Mouse (Mus musculus) MEL (cell line): ENCODE measurements around the gene Ccnc. TPM values are rescaled to one million over a fixed set of nuclear protein-coding genes. Genes with fewer than 3 reads are reported as not detected.

Experiments used
- DNase-seq: peaks from one replicate; pipeline ENCODE4 v3.0.0; 2011; ENCODE audit warnings: low read depth, low spot score
- H3K27ac ChIP-seq: 2 replicates; pipeline ENCODE4 v1.5.1; 2012; ENCODE audit warnings: low read depth, mild to moderate bottlenecking, control low read depth, low read length, moderate library complexity; ENCODE audit not compliant: control insufficient read depth
- H3K27me3 ChIP-seq, 2 experiments: fragments of 150-350 bp in 1 of 2; sonication (generic) in 1 of 2; 2 replicates each; pipeline ENCODE4 v1.6.1; 2012; ENCODE audit warnings: low read length in 2 of 2, mild to moderate bottlenecking in 2 of 2, improper control_type of control experiment in 1 of 2, moderate library complexity in 1 of 2; ENCODE audit not compliant: insufficient read depth in 2 of 2, control insufficient read depth in 1 of 2
- H3K36me3 ChIP-seq, 2 experiments: 2 replicates each; pipeline ENCODE4 v1.6.1; 2012 to 2014; ENCODE audit warnings: low read length in 2 of 2, improper control_type of control experiment in 1 of 2, inconsistent platforms in 1 of 2, mild to moderate bottlenecking in 1 of 2; ENCODE audit not compliant: insufficient read depth in 2 of 2, control insufficient read depth in 1 of 2
- H3K4me1 ChIP-seq, 2 experiments: fragments of 150-350 bp in 1 of 2; sonication (generic) in 1 of 2; 2 replicates each; pipeline ENCODE4 v1.6.1; 2012; ENCODE audit warnings: low read length in 2 of 2, improper control_type of control experiment in 1 of 2, mild to moderate bottlenecking in 1 of 2; ENCODE audit not compliant: insufficient read depth in 2 of 2, control insufficient read depth in 1 of 2
- H3K4me3 ChIP-seq, 2 experiments: fragments of 150-350 bp in 1 of 2; sonication (generic) in 1 of 2; 2 replicates each; pipeline ENCODE4 v1.5.1; 2012; ENCODE audit warnings: low read depth in 2 of 2, low read length in 2 of 2, mild to moderate bottlenecking in 2 of 2, moderate library complexity in 2 of 2, control low read depth in 1 of 2, improper control_type of control experiment in 1 of 2; ENCODE audit not compliant: control insufficient read depth in 1 of 2, insufficient read depth in 1 of 2
- H3K79me2 ChIP-seq: 2 replicates; pipeline ENCODE4 v1.6.1; 2012; ENCODE audit warnings: mild to moderate bottlenecking, low read length, moderate library complexity; ENCODE audit not compliant: control insufficient read depth, poor library complexity, insufficient read depth
- H3K9ac ChIP-seq: 2 replicates; pipeline ENCODE4 v1.6.1; 2012; ENCODE audit warnings: low read depth, mild to moderate bottlenecking, control low read depth, low read length, moderate library complexity; ENCODE audit not compliant: control insufficient read depth, poor library complexity, severe bottlenecking
- H3K9me3 ChIP-seq: fragments of 150-350 bp; sonication (generic); replicated peaks from 2 replicates; pipeline ENCODE4 v1.6.1; 2012; ENCODE audit warnings: mild to moderate bottlenecking, low read length, improper control_type of control experiment, moderate library complexity; ENCODE audit not compliant: insufficient read depth
- CHD2 ChIP-seq: IDR thresholded peaks from 2 replicates; pipeline ENCODE4 v1.6.1; 2011; ENCODE audit warnings: low read length, improper control_type of control experiment
- ELF1 ChIP-seq: IDR thresholded peaks from 2 replicates; pipeline ENCODE4 v1.6.1; 2014; ENCODE audit warnings: low read depth, mild to moderate bottlenecking, inconsistent platforms, low read length, improper control_type of control experiment, moderate library complexity
- ETS1 ChIP-seq: IDR thresholded peaks from 2 replicates; pipeline ENCODE4 v1.6.1; 2012; ENCODE audit warnings: low read depth, mild to moderate bottlenecking, inconsistent platforms, low read length, improper control_type of control experiment, moderate library complexity
- GABPA ChIP-seq: IDR thresholded peaks from 2 replicates; pipeline ENCODE4 v1.6.1; 2012; ENCODE audit warnings: low read depth, mild to moderate bottlenecking, inconsistent platforms, low read length, improper control_type of control experiment, moderate library complexity
- HCFC1 ChIP-seq: IDR thresholded peaks from 2 replicates; pipeline ENCODE4 v1.6.1; 2012; ENCODE audit warnings: low read depth, mild to moderate bottlenecking, inconsistent platforms, low read length, improper control_type of control experiment, moderate library complexity
- JUND ChIP-seq: IDR thresholded peaks from 2 replicates; pipeline ENCODE4 v1.6.1; 2011; ENCODE audit warnings: low read depth, mild to moderate bottlenecking, improper control_type of control experiment, low read length
- MAFK ChIP-seq: IDR thresholded peaks from 2 replicates; pipeline ENCODE4 v1.6.1; 2011; ENCODE audit warnings: low read depth, mild to moderate bottlenecking, low read length, improper control_type of control experiment, borderline replicate concordance
- MAX ChIP-seq: IDR thresholded peaks from 2 replicates; pipeline ENCODE4 v1.6.1; 2011; ENCODE audit warnings: low read length, improper control_type of control experiment
- MAZ ChIP-seq: IDR thresholded peaks from 2 replicates; pipeline ENCODE4 v1.6.1; 2012; ENCODE audit warnings: low read depth, mild to moderate bottlenecking, inconsistent platforms, low read length, improper control_type of control experiment
- MEF2A ChIP-seq: IDR thresholded peaks from 2 replicates; pipeline ENCODE4 v1.6.1; 2014; ENCODE audit warnings: low read depth, mild to moderate bottlenecking, inconsistent platforms, low read length, improper control_type of control experiment; ENCODE audit not compliant: poor library complexity, insufficient replicate concordance, severe bottlenecking; ENCODE audit errors: extremely low read depth
- MXI1 ChIP-seq: IDR thresholded peaks from 2 replicates; pipeline ENCODE4 v1.6.1; 2011; ENCODE audit warnings: mild to moderate bottlenecking, low read depth, low read length, improper control_type of control experiment
- MYB ChIP-seq: IDR thresholded peaks from 2 replicates; pipeline ENCODE4 v1.6.1; 2011; ENCODE audit warnings: mild to moderate bottlenecking, low read depth, low read length, improper control_type of control experiment
- MYC ChIP-seq: IDR thresholded peaks from 2 replicates; pipeline ENCODE4 v1.6.1; 2011; ENCODE audit warnings: low read depth, mild to moderate bottlenecking, low read length, improper control_type of control experiment, moderate library complexity
- NELFE ChIP-seq: IDR thresholded peaks from 2 replicates; pipeline ENCODE4 v1.6.1; 2011; ENCODE audit warnings: low read depth, low read length, improper control_type of control experiment
- POLR2A ChIP-seq, 2 experiments: IDR thresholded peaks; 2 replicates each; pipeline ENCODE4 v1.6.1; 2011 to 2012; ENCODE audit warnings: low read length in 2 of 2, mild to moderate bottlenecking in 2 of 2, control low read depth in 1 of 2, improper control_type of control experiment in 1 of 2, low read depth in 1 of 2, moderate library complexity in 1 of 2; ENCODE audit not compliant: control insufficient read depth in 1 of 2, insufficient read depth in 1 of 2, poor library complexity in 1 of 2
- POLR2AphosphoS2 ChIP-seq: IDR thresholded peaks from 2 replicates; pipeline ENCODE4 v1.6.1; 2011; ENCODE audit warnings: low read length, improper control_type of control experiment
- POLR2AphosphoS5 ChIP-seq: IDR thresholded peaks from 2 replicates; pipeline ENCODE4 v1.6.1; 2012; ENCODE audit warnings: low read depth, borderline replicate concordance, mild to moderate bottlenecking, inconsistent platforms, low read length, moderate library complexity, mixed read lengths
- RAD21 ChIP-seq: IDR thresholded peaks from 2 replicates; pipeline ENCODE4 v1.6.1; 2011; ENCODE audit warnings: mild to moderate bottlenecking, low read depth, low read length, improper control_type of control experiment
- RCOR1 ChIP-seq: IDR thresholded peaks from 2 replicates; pipeline ENCODE4 v1.6.1; 2012; ENCODE audit warnings: low read depth, mild to moderate bottlenecking, inconsistent platforms, low read length, improper control_type of control experiment
- SIN3A ChIP-seq: IDR thresholded peaks from 2 replicates; pipeline ENCODE4 v1.6.1; 2012; ENCODE audit warnings: low read length, improper control_type of control experiment, inconsistent platforms
- SMC3 ChIP-seq: IDR thresholded peaks from 2 replicates; pipeline ENCODE4 v1.6.1; 2011; ENCODE audit warnings: low read depth, low read length, improper control_type of control experiment
- TAL1 ChIP-seq: IDR thresholded peaks from 2 replicates; pipeline ENCODE4 v1.6.1; 2012; ENCODE audit warnings: mild to moderate bottlenecking, inconsistent platforms, low read length, moderate library complexity, mixed read lengths
- TBP ChIP-seq: IDR thresholded peaks from 2 replicates; pipeline ENCODE4 v1.8.0; 2011; ENCODE audit warnings: low read depth, low read length, improper control_type of control experiment
- UBTF ChIP-seq: IDR thresholded peaks from 2 replicates; pipeline ENCODE4 v1.6.1; 2012; ENCODE audit warnings: low read depth, mild to moderate bottlenecking, inconsistent platforms, low read length, improper control_type of control experiment, moderate library complexity, borderline replicate concordance; ENCODE audit not compliant: insufficient read depth
- USF1 ChIP-seq: IDR thresholded peaks from 2 replicates; pipeline ENCODE4 v1.6.1; 2014; ENCODE audit warnings: low read depth, mild to moderate bottlenecking, inconsistent platforms, low read length, improper control_type of control experiment, moderate library complexity
- USF2 ChIP-seq, 2 experiments: IDR thresholded peaks; 2 replicates each; pipeline ENCODE4 v1.6.1; 2011 to 2012; ENCODE audit warnings: improper control_type of control experiment in 2 of 2, low read length in 2 of 2, borderline replicate concordance in 1 of 2, inconsistent platforms in 1 of 2, low read depth in 1 of 2, mild to moderate bottlenecking in 1 of 2; ENCODE audit not compliant: insufficient read depth in 1 of 2
- ZC3H11A ChIP-seq: IDR thresholded peaks from 2 replicates; pipeline ENCODE4 v1.6.1; 2012; ENCODE audit warnings: low read depth, mild to moderate bottlenecking, inconsistent platforms, low read length, improper control_type of control experiment
- ZKSCAN1 ChIP-seq: IDR thresholded peaks from 2 replicates; pipeline ENCODE4 v1.6.1; 2012; ENCODE audit warnings: low read depth, mild to moderate bottlenecking, inconsistent platforms, low read length, improper control_type of control experiment, moderate library complexity
- ZMIZ1 ChIP-seq: IDR thresholded peaks from 2 replicates; pipeline ENCODE4 v1.6.1; 2012; ENCODE audit warnings: low read depth, mild to moderate bottlenecking, inconsistent platforms, low read length, improper control_type of control experiment, moderate library complexity
- ZNF384 ChIP-seq: IDR thresholded peaks from 2 replicates; pipeline ENCODE4 v1.6.1; 2012; ENCODE audit warnings: low read depth, mild to moderate bottlenecking, inconsistent platforms, low read length, improper control_type of control experiment
- polyA plus RNA-seq, 2 experiments: library from polyadenylated mRNA; stranded (reverse) in 1 of 2; unstranded in 1 of 2; fragments of >175 nt in 1 of 2; fragments of >200 nt in 1 of 2; gene quantifications; 2 replicates each; pipeline versions ENCODE4 v1.2.1 to v1.2.4; 2012; ENCODE audit warnings: low replicate concordance in 2 of 2, low read depth in 1 of 2; ENCODE audit not compliant: insufficient read length in 2 of 2, insufficient read depth in 1 of 2, missing spikeins in 1 of 2
- total RNA-seq: library from RNA; depleted of rRNA; stranded (reverse); fragments of 300-350 nt; gene quantifications from 2 replicates; pipeline ENCODE4 v1.2.3, GENCODE M21; 2012

Ccnc gene
- total and polyA plus RNA-seq, 3 experiments: 14.7 to 196 (median 16.0) TPM

DNA sequence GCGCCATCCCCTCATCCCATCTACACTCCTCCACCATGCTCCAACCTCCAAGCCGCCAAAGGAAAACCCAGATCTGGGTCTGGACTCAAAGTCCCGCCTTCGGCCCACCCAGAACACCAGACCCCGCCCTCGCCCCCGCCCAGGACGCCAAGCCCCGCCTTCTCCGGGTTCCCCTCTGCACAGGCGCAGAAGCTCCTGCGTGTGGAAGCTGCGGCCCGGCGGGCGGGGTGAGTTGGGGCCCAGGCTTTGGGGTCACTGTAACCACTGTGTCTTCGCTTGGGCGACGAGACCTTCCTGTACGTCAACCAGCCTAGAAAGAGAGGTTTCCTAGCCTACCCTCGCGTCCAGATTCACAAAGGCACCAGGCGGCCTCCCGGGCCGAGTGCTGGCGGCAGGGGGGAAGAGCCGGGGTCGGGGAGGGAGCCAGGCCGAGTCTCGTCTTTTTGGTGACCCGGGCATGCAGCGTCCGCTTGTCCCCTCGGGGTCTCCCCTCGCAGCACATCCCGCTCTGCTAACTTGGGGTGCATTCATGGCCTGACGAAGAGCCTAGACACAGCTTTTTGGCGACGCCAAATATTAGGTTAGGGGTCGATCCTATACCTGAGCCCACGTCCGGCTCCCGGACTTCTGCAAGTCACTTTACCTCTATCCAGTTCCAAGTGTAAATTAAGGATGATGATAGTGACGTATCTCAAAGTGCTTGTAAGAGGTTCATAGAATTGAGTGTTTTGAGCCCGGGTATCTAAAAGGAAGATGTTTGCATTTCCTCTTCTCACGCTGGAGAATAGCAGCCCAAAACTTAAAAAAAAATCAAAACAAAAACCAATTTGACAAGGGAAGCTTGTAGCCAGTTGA is 48.8 kb downstream of the Ccnc start (continued):
- 0 out of 2 replicates have a peak, but pooled peaks have one; percentile 17 for TF ChIP-seq MAFK
- 0 out of 2 replicates have a peak, but pooled peaks have one; percentile 27 for TF ChIP-seq MEF2A
- no peak for TF ChIP-seq USF1
- 0 out of 2 replicates have a peak, but pooled peaks have one; percentile 19 for TF ChIP-seq RCOR1
- TF ChIP-seq TBP: no peak
- TF ChIP-seq ZNF384: no peak
- TF ChIP-seq ZKSCAN1: no peak
- no peak for TF ChIP-seq UBTF
- TF ChIP-seq MYB: no peak
- TF ChIP-seq POLR2AphosphoS5: no peak
- no peak for TF ChIP-seq JUND
- TF ChIP-seq NELFE: peak; percentile 80
- TF ChIP-seq ELF1: no peak
- no peak for TF ChIP-seq GABPA
- TF ChIP-seq RAD21: no peak
- no peak; the same call in 1 of the 2 replicates for TF ChIP-seq MXI1
- TF ChIP-seq POLR2AphosphoS2: peak; percentile 80; the same call in 1 of the 2 replicates
- no peak for TF ChIP-seq SMC3
- TF ChIP-seq CHD2: no peak
- peak; percentile 85 for TF ChIP-seq MAZ
- peak; percentile 63 for TF ChIP-seq SIN3A
- peak; percentile 64 for TF ChIP-seq HCFC1

DNA sequence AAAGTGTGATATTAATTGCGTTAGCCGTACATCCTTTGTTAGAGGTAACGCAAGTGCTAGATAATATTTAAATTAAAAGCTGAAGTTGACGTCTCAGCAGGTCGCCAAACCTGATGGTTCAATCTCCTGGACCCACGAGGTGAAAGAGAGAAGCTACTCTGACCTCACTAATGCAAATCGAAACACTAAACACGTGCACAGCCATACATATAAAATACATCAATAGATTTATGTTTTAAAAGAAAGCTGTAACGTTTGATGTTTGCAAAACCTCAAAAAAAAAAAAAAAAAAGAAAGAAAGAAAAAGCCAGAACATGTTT is 49.4 kb downstream of the Ccnc start:
- H3K79me2 ChIP-seq: peaks cover 5% of the 10 kb centered on the region
- peaks cover 22 to 26% of the 10 kb centered on the region in 2 experiments for H3K4me1 ChIP-seq
- H3K36me3 ChIP-seq: peaks cover under 1 to 37% of the 10 kb centered on the region in 2 experiments
- no peaks in the 10 kb centered on the region for H3K27me3 ChIP-seq
- 0 out of 2 replicates have a peak overlapping the region, but pooled peaks have one; percentile 14 for H3K27ac ChIP-seq
- no peaks in the 10 kb centered on the region for H3K9me3 ChIP-seq
- DNase-seq: no peak
- peak overlapping the region; percentile 88 for H3K9ac ChIP-seq
- H3K4me3 ChIP-seq: peak overlapping the region; percentile 82 to 99
- TF ChIP-seq POLR2A (IDR thresholded peaks at IDR 0.05; ENCODE audit: control insufficient read depth in 1 of 2, insufficient read depth in 1 of 2, low read depth in 1 of 2, low read length in 2 of 2, poor library complexity in 1 of 2) (no peak), HCFC1 (no peak), POLR2AphosphoS2 (no peak), ELF1 (no peak), ZNF384 (peak; percentile 74), MYC (peak; percentile 55; the same call in 1 of the 2 replicates), ZMIZ1 (no peak), POLR2AphosphoS5 (no peak), MAX (peak; percentile 65), GABPA (no peak), ETS1 (no peak), MAZ (no peak), ZC3H11A (no peak), TAL1 (no peak), SMC3 (no peak), RCOR1 (no peak), MXI1 (peak; percentile 71; the same call in 1 of the 2 replicates), USF2 (IDR thresholded peaks at IDR 0.05; ENCODE audit: borderline replicate concordance in 1 of 2, insufficient read depth in 1 of 2, low read depth in 1 of 2, low read length in 2 of 2) (no peak)
